Mouse (Mus musculus) neural tube, embryonic 14.5 days (tissue): ENCODE results near the gene Gm973. TPM values are rescaled to one million over a fixed set of nuclear protein-coding genes. Genes with fewer than 3 reads are reported as not detected.

ENCODE experiments used
- ATAC-seq: fragments of 200-750 bp; cut with Nextera tagmentation; 2 replicates; pipeline ENCODE4 v1.8.0; 2017; ENCODE audit warnings: low read depth, mild to moderate bottlenecking, moderate TSS enrichment, moderate library complexity
- H3K27ac ChIP-seq: fragments of 300-500 bp; sonication (generic); 2 replicates; pipeline ENCODE4 v1.5.1; 2014; ENCODE audit warnings: low read depth, mild to moderate bottlenecking, control low read depth, low read length, moderate library complexity, mixed read lengths
- H3K27me3 ChIP-seq: fragments of 300-500 bp; sonication (generic); 2 replicates; pipeline ENCODE4 v1.6.1; 2014; ENCODE audit warnings: low read length; ENCODE audit not compliant: control insufficient read depth, insufficient read depth
- H3K36me3 ChIP-seq: fragments of 300-500 bp; sonication (generic); 2 replicates; pipeline ENCODE4 v1.6.1; 2014; ENCODE audit warnings: low read length, mixed read lengths; ENCODE audit not compliant: control insufficient read depth, insufficient read depth
- H3K4me1 ChIP-seq: fragments of 300-500 bp; sonication (generic); 2 replicates; pipeline ENCODE4 v1.6.1; 2014; ENCODE audit warnings: low read length; ENCODE audit not compliant: control insufficient read depth, insufficient read depth
- H3K4me2 ChIP-seq: fragments of 300-500 bp; sonication (generic); 2 replicates; pipeline ENCODE4 v1.6.1; 2014; ENCODE audit warnings: mild to moderate bottlenecking, low read depth, low read length, control low read depth
- H3K4me3 ChIP-seq: fragments of 300-500 bp; sonication (generic); 2 replicates; pipeline ENCODE4 v1.5.1; 2014; ENCODE audit warnings: low read depth, low read length, control low read depth, mixed read lengths
- H3K9ac ChIP-seq: fragments of 300-500 bp; sonication (generic); replicated peaks from 2 replicates; pipeline ENCODE4 v1.6.1; 2014; ENCODE audit warnings: low read depth, mild to moderate bottlenecking, control low read depth, low read length, mixed read lengths
- H3K9me3 ChIP-seq: fragments of 300-500 bp; sonication (generic); 2 replicates; pipeline ENCODE4 v1.6.1; 2016; ENCODE audit warnings: low read length; ENCODE audit not compliant: control insufficient read depth
- WGBS: fragments of 180-500 bp; shearing (Covaris S2); extraction: QIAGEN DNeasy Blood & Tissue Kit; methylation state at CpG from one replicate; pipeline ENCODE4 v1.1.7; 2014; 5-methylcytosine and 5-hydroxymethylcytosine counted together
- polyA plus RNA-seq: library from polyadenylated mRNA; unstranded; fragments of >200 nt; fragmentation: Nextera tagmentation; extraction: Ambion mirVana; gene quantifications from 2 replicates; pipeline ENCODE4 v1.2.1, GENCODE M21; 2014

Gm973 gene
- polyA plus RNA-seq, 1 experiment from 2014 or later = 13.2 TPM

GRCm38 (mm10) chr1:59524759-59525158 lies 8.7 kb downstream of the Gm973 start:
- peaks cover 9% of the 10 kb centered on the region; the same call in 1 of the 2 replicates for H3K4me1 ChIP-seq
- H3K9me3 ChIP-seq = no peaks in the 10 kb centered on the region
- no peaks in the 10 kb centered on the region for H3K27me3 ChIP-seq
- no peak overlapping the region for H3K4me3 ChIP-seq
- 54% methylated on average over 3 of the region's 3 CpGs for WGBS
- H3K9ac ChIP-seq = no peak overlapping the region
- no peak overlapping the region; the same call in 1 of the 2 replicates for H3K27ac ChIP-seq
- ATAC-seq = no peak
- no peak overlapping the region; the same call in 1 of the 2 replicates for H3K4me2 ChIP-seq
- no peaks in the 10 kb centered on the region for H3K36me3 ChIP-seq

- Histone ChIP-seq H3K9me3 (no peaks in the 10 kb centered on the region), H3K4me3 (no peak overlapping the region), H3K4me1 (no peaks in the 10 kb centered on the region), H3K27me3 (no peaks in the 10 kb centered on the region), H3K27ac (no peak overlapping the region), H3K4me2 (no peak overlapping the region), H3K9ac (no peak overlapping the region), H3K36me3 (no peaks in the 10 kb centered on the region)
- 91% methylated on average over 6 of the region's 6 CpGs for WGBS
- no peak for ATAC-seq
Observed at GRCm38 (mm10) chr1:59527219-59527618, 11.2 kb downstream of the Gm973 start.

- no peak overlapping the region for H3K9ac ChIP-seq
- 27% methylated on average over 5 of the region's 5 CpGs for WGBS
- peak; percentile 90 for ATAC-seq
- H3K36me3 ChIP-seq = no peaks in the 10 kb centered on the region
- no peaks in the 10 kb centered on the region for H3K27me3 ChIP-seq
- H3K27ac ChIP-seq = peak overlapping the region; percentile 8; the same call in 1 of the 2 replicates
- no peaks in the 10 kb centered on the region for H3K9me3 ChIP-seq
- H3K4me3 ChIP-seq = no peak overlapping the region
- H3K4me2 ChIP-seq = no peak overlapping the region
- 0 out of 2 replicates have a peak, but pooled peaks cover 7% of the 10 kb centered on the region for H3K4me1 ChIP-seq
Observed at GRCm38 (mm10) chr1:59534976-59535810, 19.1 kb downstream of the Gm973 start.

GRCm38 (mm10) chr1:59538381-59538780 lies 22.3 kb downstream of the Gm973 start:
- H3K36me3 ChIP-seq = no peaks in the 10 kb centered on the region
- no peak overlapping the region for H3K9ac ChIP-seq
- H3K27ac ChIP-seq = no peak overlapping the region
- WGBS = 64% methylated on average over 5 of the region's 5 CpGs
- no peak overlapping the region for H3K4me2 ChIP-seq
- H3K4me1 ChIP-seq = 0 out of 2 replicates have a peak, but pooled peaks cover 7% of the 10 kb centered on the region
- H3K4me3 ChIP-seq = no peak overlapping the region
- ATAC-seq = no peak
- no peaks in the 10 kb centered on the region for H3K9me3 ChIP-seq
- H3K27me3 ChIP-seq = no peaks in the 10 kb centered on the region

GRCm38 (mm10) chr1:59540537-59541148 lies 24.6 kb downstream of the Gm973 start:
- no peak overlapping the region; the same call in 1 of the 2 replicates for H3K9ac ChIP-seq
- no peaks in the 10 kb centered on the region for H3K36me3 ChIP-seq
- H3K27ac ChIP-seq = no peak overlapping the region
- H3K4me3 ChIP-seq = no peak overlapping the region
- no peaks in the 10 kb centered on the region for H3K9me3 ChIP-seq
- H3K4me2 ChIP-seq = no peak overlapping the region
- no peaks in the 10 kb centered on the region for H3K27me3 ChIP-seq
- WGBS = 58% methylated on average over 19 of the region's 19 CpGs
- H3K4me1 ChIP-seq = no peaks in the 10 kb centered on the region
- ATAC-seq = no peak

- Histone ChIP-seq H3K27me3 (no peaks in the 10 kb centered on the region), H3K36me3 (no peaks in the 10 kb centered on the region), H3K4me3 (no peak overlapping the region), H3K27ac (no peak overlapping the region), H3K9ac (no peak overlapping the region), H3K4me2 (no peak overlapping the region), H3K4me1 (no peaks in the 10 kb centered on the region), H3K9me3 (no peaks in the 10 kb centered on the region)
- ATAC-seq = no peak
- WGBS = 82% methylated on average over 16 of the region's 16 CpGs
Observed at GRCm38 (mm10) chr1:59541271-59542020, 25.4 kb downstream of the Gm973 start.

GRCm38 (mm10) chr1:59542231-59542630 lies 26.2 kb downstream of the Gm973 start:
- Histone ChIP-seq H3K36me3 (no peaks in the 10 kb centered on the region), H3K27ac (no peak overlapping the region), H3K27me3 (no peaks in the 10 kb centered on the region), H3K4me2 (no peak overlapping the region), H3K4me3 (no peak overlapping the region), H3K9ac (no peak overlapping the region), H3K9me3 (no peaks in the 10 kb centered on the region), H3K4me1 (no peaks in the 10 kb centered on the region)
- WGBS = 70% methylated on average over 6 of the region's 6 CpGs
- no peak for ATAC-seq

GRCm38 (mm10) chr1:59543911-59544310 lies 27.8 kb downstream of the Gm973 start:
- no peaks in the 10 kb centered on the region for H3K4me1 ChIP-seq
- ATAC-seq = no peak
- WGBS = 85% methylated on average over 8 of the region's 8 CpGs

More at GRCm38 (mm10) chr1:59543911-59544310, 27.8 kb downstream of the Gm973 start:
- Histone ChIP-seq H3K9me3 (no peaks in the 10 kb centered on the region), H3K36me3 (no peaks in the 10 kb centered on the region), H3K4me3 (no peak overlapping the region), H3K27ac (no peak overlapping the region), H3K4me2 (no peak overlapping the region), H3K27me3 (no peaks in the 10 kb centered on the region), H3K9ac (no peak overlapping the region)
